ENCODE assay signal across 11 mouse cellular contexts in the genomic region with DNA sequence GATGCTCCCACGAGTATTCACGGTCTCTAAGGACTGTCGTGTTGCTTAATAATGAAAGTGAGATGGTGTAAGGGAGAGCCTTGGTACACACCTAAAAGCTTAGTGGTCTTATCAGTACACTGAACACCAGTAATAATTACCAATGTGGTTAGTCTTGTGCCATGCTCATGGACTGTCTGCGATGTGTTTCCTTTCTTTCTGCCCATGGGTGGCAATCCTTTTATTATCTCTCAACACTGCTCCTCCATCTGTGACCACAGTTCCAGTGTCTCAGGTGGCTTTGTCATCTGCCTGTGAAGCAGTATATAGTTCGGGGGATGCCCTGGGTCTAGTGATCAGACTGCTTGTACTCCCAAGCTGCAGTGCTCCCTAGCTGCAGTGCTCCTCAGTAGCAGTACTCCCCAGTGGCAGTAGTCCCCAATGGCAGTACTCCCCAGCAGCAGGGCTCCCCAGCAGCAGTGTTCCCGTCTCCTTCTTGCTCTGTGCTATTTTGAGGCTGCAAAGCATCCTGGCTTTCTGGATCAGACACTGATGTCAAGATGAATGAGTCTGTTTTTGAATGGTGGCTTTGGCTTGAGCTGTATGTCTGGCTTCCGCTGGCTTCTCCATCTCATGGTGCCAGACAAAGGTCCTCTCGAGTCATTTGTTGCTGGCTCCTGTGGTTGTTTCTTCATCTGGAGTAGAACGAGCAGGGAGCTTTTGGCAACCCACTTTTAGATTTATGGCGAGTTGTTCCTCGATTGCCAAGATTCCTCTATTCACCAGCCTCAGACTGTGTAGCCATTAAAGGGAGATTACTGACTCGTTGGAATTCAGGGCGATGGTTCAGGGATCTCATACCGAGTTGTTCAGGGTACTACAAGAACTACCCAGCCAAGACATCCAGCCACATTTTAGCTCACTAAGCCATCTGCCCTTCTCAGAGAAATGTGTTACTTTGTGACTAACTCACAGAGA.
DNase-seq lines count a peak whose midpoint lies in the region; ATAC-seq lines count a peak whose summit lies in the region.
"Had no signal": no experiment of that assay in that cellular context is flagged by ENCODE, and none has a peak within 500 bp of the region (broad histone marks: within the 10 kb centered on the region; RNA-seq: fewer than 3 reads in every experiment).

No protein-coding gene starts in this region.

- peak; percentile 13 for DNase-seq in ovary, adult 18-20 months (ENCODE audit: low spot score)
- DNase-seq in ovary, postnatal 10 days (ENCODE audit: low spot score): no peak
- DNase-seq in kidney, postnatal 10 days: peak; percentile 30
- DNase-seq in ovary, postnatal 14 days (ENCODE audit: low spot score): peak; percentile 21
- no peak for DNase-seq in gastrocnemius, postnatal 14 days
- DNase-seq in heart, adult 18-20 months: no peak
- DNase-seq: heart, postnatal 10 days; liver, postnatal 0 days had no signal

- intact Hi-C loops in gastrocnemius, postnatal 14 days (cut with DNase I; ENCODE audit: low total_unique reads): no loop called here

- H3K4me1 ChIP-seq in hindbrain, embryonic 15.5 days (replicated peaks): no peaks in the 10 kb centered on the region; the same call in 1 of the 2 replicates
- peaks cover 9% of the 10 kb centered on the region; the same call in 1 of the 2 replicates for H3K4me1 ChIP-seq in hindbrain, embryonic 12.5 days

- no peaks in the 10 kb centered on the region for H3K36me3 ChIP-seq in hindbrain, embryonic 15.5 days
- no peaks in the 10 kb centered on the region for H3K36me3 ChIP-seq in hindbrain, embryonic 12.5 days

- H3K4me3 ChIP-seq in hindbrain, embryonic 15.5 days: no peak overlapping the region
- H3K4me3 ChIP-seq in hindbrain, embryonic 12.5 days: no peak overlapping the region
- H3K4me3 ChIP-seq: left cerebral cortex, adult 2 months had no signal

- no peaks in the 10 kb centered on the region for H3K27me3 ChIP-seq in hindbrain, embryonic 15.5 days
- no peaks in the 10 kb centered on the region; the same call in 1 of the 2 replicates for H3K27me3 ChIP-seq in hindbrain, embryonic 12.5 days

- no peak overlapping the region for H3K27ac ChIP-seq in hindbrain, embryonic 15.5 days (replicated peaks)
- no peak overlapping the region for H3K27ac ChIP-seq in hindbrain, embryonic 12.5 days
- H3K27ac ChIP-seq: left cerebral cortex, adult 2 months had no signal

- WGBS in hindbrain, embryonic 15.5 days: 68% methylated on average over 14 of the region's 14 CpGs
- WGBS in hindbrain, embryonic 12.5 days: 85% methylated on average over 14 of the region's 14 CpGs

- H3K9me3 ChIP-seq in hindbrain, embryonic 15.5 days: no peaks in the 10 kb centered on the region
- H3K9me3 ChIP-seq in hindbrain, embryonic 12.5 days (replicated peaks): no peaks in the 10 kb centered on the region

- ATAC-seq in hindbrain, embryonic 15.5 days (ENCODE audit: low FRiP score, low read depth): peak; percentile 83
- ATAC-seq in hindbrain, embryonic 12.5 days (ENCODE audit: low FRiP score): no peak
- ATAC-seq: liver, postnatal 0 days had no signal

- no peak overlapping the region for H3K9ac ChIP-seq in hindbrain, embryonic 15.5 days
- H3K9ac ChIP-seq in hindbrain, embryonic 12.5 days: no peak overlapping the region
- H3K9ac ChIP-seq: liver, postnatal 0 days had no signal

- H3K4me2 ChIP-seq in hindbrain, embryonic 15.5 days: no peak overlapping the region
- no peak overlapping the region for H3K4me2 ChIP-seq in hindbrain, embryonic 12.5 days (replicated peaks)

Comparison
In these comparisons a context has a peak if more than half of its experiments do, and no peak if none do; other contexts are left out.
1. DNase-seq: peak in ovary, adult 18-20 months (single experiment), kidney, postnatal 10 days (single experiment) and ovary, postnatal 14 days (single experiment); none in ovary, postnatal 10 days (single experiment), gastrocnemius, postnatal 14 days (single experiment) and heart, adult 18-20 months (0 of 2).